Mouse (Mus musculus) MEL (cell line): ENCODE results near the gene Cd72. TPM values are rescaled to one million over a fixed set of nuclear protein-coding genes. Genes with fewer than 3 reads are reported as not detected.

Experiments used
- DNase-seq: peaks from one replicate; pipeline ENCODE4 v3.0.0; 2011; ENCODE audit warnings: low read depth, low spot score
- H3K27ac ChIP-seq: 2 replicates; pipeline ENCODE4 v1.5.1; 2012; ENCODE audit warnings: low read depth, mild to moderate bottlenecking, control low read depth, low read length, moderate library complexity; ENCODE audit not compliant: control insufficient read depth
- H3K27me3 ChIP-seq, 2 experiments: fragments of 150-350 bp in 1 of 2; sonication (generic) in 1 of 2; 2 replicates each; pipeline ENCODE4 v1.6.1; 2012; ENCODE audit warnings: low read length in 2 of 2, mild to moderate bottlenecking in 2 of 2, improper control_type of control experiment in 1 of 2, moderate library complexity in 1 of 2; ENCODE audit not compliant: insufficient read depth in 2 of 2, control insufficient read depth in 1 of 2
- H3K36me3 ChIP-seq, 2 experiments: 2 replicates each; pipeline ENCODE4 v1.6.1; 2012 to 2014; ENCODE audit warnings: low read length in 2 of 2, improper control_type of control experiment in 1 of 2, inconsistent platforms in 1 of 2, mild to moderate bottlenecking in 1 of 2; ENCODE audit not compliant: insufficient read depth in 2 of 2, control insufficient read depth in 1 of 2
- H3K4me1 ChIP-seq, 2 experiments: fragments of 150-350 bp in 1 of 2; sonication (generic) in 1 of 2; 2 replicates each; pipeline ENCODE4 v1.6.1; 2012; ENCODE audit warnings: low read length in 2 of 2, improper control_type of control experiment in 1 of 2, mild to moderate bottlenecking in 1 of 2; ENCODE audit not compliant: insufficient read depth in 2 of 2, control insufficient read depth in 1 of 2
- H3K4me3 ChIP-seq, 2 experiments: fragments of 150-350 bp in 1 of 2; sonication (generic) in 1 of 2; 2 replicates each; pipeline ENCODE4 v1.5.1; 2012; ENCODE audit warnings: low read depth in 2 of 2, low read length in 2 of 2, mild to moderate bottlenecking in 2 of 2, moderate library complexity in 2 of 2, control low read depth in 1 of 2, improper control_type of control experiment in 1 of 2; ENCODE audit not compliant: control insufficient read depth in 1 of 2, insufficient read depth in 1 of 2
- H3K79me2 ChIP-seq: 2 replicates; pipeline ENCODE4 v1.6.1; 2012; ENCODE audit warnings: mild to moderate bottlenecking, low read length, moderate library complexity; ENCODE audit not compliant: control insufficient read depth, poor library complexity, insufficient read depth
- H3K9ac ChIP-seq: 2 replicates; pipeline ENCODE4 v1.6.1; 2012; ENCODE audit warnings: low read depth, mild to moderate bottlenecking, control low read depth, low read length, moderate library complexity; ENCODE audit not compliant: control insufficient read depth, poor library complexity, severe bottlenecking
- H3K9me3 ChIP-seq: fragments of 150-350 bp; sonication (generic); replicated peaks from 2 replicates; pipeline ENCODE4 v1.6.1; 2012; ENCODE audit warnings: mild to moderate bottlenecking, low read length, improper control_type of control experiment, moderate library complexity; ENCODE audit not compliant: insufficient read depth
- CHD2 ChIP-seq: IDR thresholded peaks from 2 replicates; pipeline ENCODE4 v1.6.1; 2011; ENCODE audit warnings: low read length, improper control_type of control experiment
- CTCF ChIP-seq, 3 experiments: IDR thresholded peaks in 2 of 3; conservative IDR thresholded peaks in 1 of 3; 2 replicates each; pipeline ENCODE4 v1.5.1; 2011 to 2012; ENCODE audit warnings: low read length in 3 of 3, low read depth in 2 of 3, mild to moderate bottlenecking in 2 of 3, improper control_type of control experiment in 1 of 3, inconsistent platforms in 1 of 3, mixed read lengths in 1 of 3, moderate library complexity in 1 of 3; ENCODE audit not compliant: control insufficient read depth in 1 of 3, insufficient read depth in 1 of 3, poor library complexity in 1 of 3, severe bottlenecking in 1 of 3
- E2F4 ChIP-seq: IDR thresholded peaks from 2 replicates; pipeline ENCODE4 v1.6.1; 2011; ENCODE audit warnings: low read depth, low read length, improper control_type of control experiment, borderline replicate concordance
- ELF1 ChIP-seq: IDR thresholded peaks from 2 replicates; pipeline ENCODE4 v1.6.1; 2014; ENCODE audit warnings: low read depth, mild to moderate bottlenecking, inconsistent platforms, low read length, improper control_type of control experiment, moderate library complexity
- EP300 ChIP-seq, 2 experiments: IDR thresholded peaks; 2 replicates each; pipeline ENCODE4 v1.6.1; 2011; ENCODE audit warnings: improper control_type of control experiment in 2 of 2, low read length in 2 of 2, low read depth in 1 of 2, mild to moderate bottlenecking in 1 of 2
- ETS1 ChIP-seq: IDR thresholded peaks from 2 replicates; pipeline ENCODE4 v1.6.1; 2012; ENCODE audit warnings: low read depth, mild to moderate bottlenecking, inconsistent platforms, low read length, improper control_type of control experiment, moderate library complexity
- JUND ChIP-seq: IDR thresholded peaks from 2 replicates; pipeline ENCODE4 v1.6.1; 2011; ENCODE audit warnings: low read depth, mild to moderate bottlenecking, improper control_type of control experiment, low read length
- KAT2A ChIP-seq: conservative IDR thresholded peaks from 2 replicates; pipeline ENCODE4 v1.6.1; 2012; ENCODE audit warnings: low read depth, low read length, improper control_type of control experiment, inconsistent platforms
- MAFK ChIP-seq: IDR thresholded peaks from 2 replicates; pipeline ENCODE4 v1.6.1; 2011; ENCODE audit warnings: low read depth, mild to moderate bottlenecking, low read length, improper control_type of control experiment, borderline replicate concordance
- MAZ ChIP-seq: IDR thresholded peaks from 2 replicates; pipeline ENCODE4 v1.6.1; 2012; ENCODE audit warnings: low read depth, mild to moderate bottlenecking, inconsistent platforms, low read length, improper control_type of control experiment
- MXI1 ChIP-seq: IDR thresholded peaks from 2 replicates; pipeline ENCODE4 v1.6.1; 2011; ENCODE audit warnings: mild to moderate bottlenecking, low read depth, low read length, improper control_type of control experiment
- MYC ChIP-seq: IDR thresholded peaks from 2 replicates; pipeline ENCODE4 v1.6.1; 2011; ENCODE audit warnings: low read depth, mild to moderate bottlenecking, low read length, improper control_type of control experiment, moderate library complexity
- POLR2A ChIP-seq, 2 experiments: IDR thresholded peaks; 2 replicates each; pipeline ENCODE4 v1.6.1; 2011 to 2012; ENCODE audit warnings: low read length in 2 of 2, mild to moderate bottlenecking in 2 of 2, control low read depth in 1 of 2, improper control_type of control experiment in 1 of 2, low read depth in 1 of 2, moderate library complexity in 1 of 2; ENCODE audit not compliant: control insufficient read depth in 1 of 2, insufficient read depth in 1 of 2, poor library complexity in 1 of 2
- POLR2AphosphoS2 ChIP-seq: IDR thresholded peaks from 2 replicates; pipeline ENCODE4 v1.6.1; 2011; ENCODE audit warnings: low read length, improper control_type of control experiment
- RAD21 ChIP-seq: IDR thresholded peaks from 2 replicates; pipeline ENCODE4 v1.6.1; 2011; ENCODE audit warnings: mild to moderate bottlenecking, low read depth, low read length, improper control_type of control experiment
- SIN3A ChIP-seq: IDR thresholded peaks from 2 replicates; pipeline ENCODE4 v1.6.1; 2012; ENCODE audit warnings: low read length, improper control_type of control experiment, inconsistent platforms
- SMC3 ChIP-seq: IDR thresholded peaks from 2 replicates; pipeline ENCODE4 v1.6.1; 2011; ENCODE audit warnings: low read depth, low read length, improper control_type of control experiment
- TBP ChIP-seq: IDR thresholded peaks from 2 replicates; pipeline ENCODE4 v1.8.0; 2011; ENCODE audit warnings: low read depth, low read length, improper control_type of control experiment
- ZKSCAN1 ChIP-seq: IDR thresholded peaks from 2 replicates; pipeline ENCODE4 v1.6.1; 2012; ENCODE audit warnings: low read depth, mild to moderate bottlenecking, inconsistent platforms, low read length, improper control_type of control experiment, moderate library complexity
- ZNF384 ChIP-seq: IDR thresholded peaks from 2 replicates; pipeline ENCODE4 v1.6.1; 2012; ENCODE audit warnings: low read depth, mild to moderate bottlenecking, inconsistent platforms, low read length, improper control_type of control experiment
- polyA plus RNA-seq, 2 experiments: library from polyadenylated mRNA; stranded (reverse) in 1 of 2; unstranded in 1 of 2; fragments of >175 nt in 1 of 2; fragments of >200 nt in 1 of 2; gene quantifications; 2 replicates each; pipeline versions ENCODE4 v1.2.1 to v1.2.4; 2012; ENCODE audit warnings: low replicate concordance in 2 of 2, low read depth in 1 of 2; ENCODE audit not compliant: insufficient read length in 2 of 2, insufficient read depth in 1 of 2, missing spikeins in 1 of 2
- total RNA-seq: library from RNA; depleted of rRNA; stranded (reverse); fragments of 300-350 nt; gene quantifications from 2 replicates; pipeline ENCODE4 v1.2.3, GENCODE M21; 2012

The Cd72 gene
- total and polyA plus RNA-seq, 3 experiments: 1.3 to 2.4 TPM; not detected in 1

- TF ChIP-seq TBP: peak; percentile 61; the same call in 1 of the 2 replicates
- peak in 1 of 2 experiments; percentile 83; a peak in 2 of 4 replicates for TF ChIP-seq POLR2A (IDR thresholded peaks at IDR 0.05; ENCODE audit: control insufficient read depth in 1 of 2, insufficient read depth in 1 of 2, low read depth in 1 of 2, low read length in 2 of 2, poor library complexity in 1 of 2)
- no peak for TF ChIP-seq EP300 (IDR thresholded peaks at IDR 0.05; ENCODE audit: low read depth in 1 of 2, low read length in 2 of 2)
These were observed 23.6 kb upstream of the Cd72 start (continued) for GRCm38 (mm10) chr4:43477857-43478533.

- Histone ChIP-seq H3K27me3 (no peaks in the 10 kb centered on the region), H3K27ac (no peak overlapping the region), H3K9me3 (no peaks in the 10 kb centered on the region), H3K36me3 (peaks cover 0 to 1% of the 10 kb centered on the region in 2 experiments; a peak in 1 of 4 replicates), H3K4me3 (no peak overlapping the region), H3K4me1 (peaks cover 0 to 6% of the 10 kb centered on the region in 2 experiments; a peak in 2 of 4 replicates), H3K9ac (no peak overlapping the region), H3K79me2 (no peaks in the 10 kb centered on the region)
- no peak; the same call in 1 of the 2 replicates for TF ChIP-seq RAD21
- TF ChIP-seq MXI1: no peak
- TF ChIP-seq MAFK: no peak
- TF ChIP-seq KAT2A: no peak
- no peak for TF ChIP-seq ELF1
- peak in 2 of 3 experiments; percentile 31 to 42; a peak in 5 of 6 replicates for TF ChIP-seq CTCF (IDR thresholded peaks at IDR 0.05 in 2 of 3, conservative IDR thresholded peaks at IDR 0.05 in 1 of 3; ENCODE audit: control insufficient read depth in 1 of 3, insufficient read depth in 1 of 3, low read depth in 2 of 3, low read length in 3 of 3, poor library complexity in 1 of 3, severe bottlenecking in 1 of 3)
- 0 out of 2 replicates have a peak, but pooled peaks have one; percentile 27 for TF ChIP-seq SMC3
- TF ChIP-seq ETS1: no peak
- TF ChIP-seq EP300 (IDR thresholded peaks at IDR 0.05; ENCODE audit: low read depth in 1 of 2, low read length in 2 of 2): no peak
- TF ChIP-seq ZKSCAN1: no peak
- no peak for TF ChIP-seq E2F4
- no peak for TF ChIP-seq CHD2
- TF ChIP-seq TBP: no peak
- TF ChIP-seq ZNF384: no peak
- no peak for TF ChIP-seq MYC
- DNase-seq: peak; percentile 47
These were observed 22.2 kb upstream of the Cd72 start for GRCm38 (mm10) chr4:43476604-43477003.

GRCm38 (mm10) chr4:43473636-43474035 is 19.2 kb upstream of the Cd72 start:
- no peaks in the 10 kb centered on the region for H3K79me2 ChIP-seq
- no peak for TF ChIP-seq SIN3A
- TF ChIP-seq TBP: no peak
- no peak for TF ChIP-seq ZKSCAN1
- TF ChIP-seq ZNF384: no peak
- no peak for TF ChIP-seq MAZ
- TF ChIP-seq POLR2AphosphoS2: no peak
- TF ChIP-seq JUND: no peak
- no peak for TF ChIP-seq ELF1
- no peak for TF ChIP-seq RAD21
- TF ChIP-seq POLR2A (IDR thresholded peaks at IDR 0.05; ENCODE audit: control insufficient read depth in 1 of 2, insufficient read depth in 1 of 2, low read depth in 1 of 2, low read length in 2 of 2, poor library complexity in 1 of 2): no peak
- no peak overlapping the region for H3K9ac ChIP-seq
- no peak for DNase-seq
- H3K36me3 ChIP-seq: no peaks in the 10 kb centered on the region
- no peaks in the 10 kb centered on the region for H3K27me3 ChIP-seq
- no peak overlapping the region for H3K27ac ChIP-seq
- peaks cover 0 to 4% of the 10 kb centered on the region in 2 experiments; a peak in 2 of 4 replicates for H3K4me1 ChIP-seq
- H3K4me3 ChIP-seq: no peak overlapping the region
- H3K9me3 ChIP-seq: no peaks in the 10 kb centered on the region
